ENCODE assay signal across 8 mouse cellular contexts in genomic region chrX:35889800-35890106, GRCm38 (mm10). TPM values are rescaled to one million over a fixed set of nuclear protein-coding genes. Genes with fewer than 3 reads are reported as not detected.
DNase-seq lines count a peak whose midpoint lies in the region; ATAC-seq and TF ChIP-seq lines count a peak whose summit lies in the region.

No protein-coding gene starts in this region.

- H3K27me3 ChIP-seq in heart, embryonic 10.5 days (ENCODE audit: insufficient read depth, poor library complexity, severe bottlenecking): no peaks in the 10 kb centered on the region
- no peaks in the 10 kb centered on the region for H3K27me3 ChIP-seq in spleen, adult 2 months (ENCODE audit: control insufficient read depth, insufficient read depth, low read length)
- no peaks in the 10 kb centered on the region for H3K27me3 ChIP-seq in hindbrain, embryonic 11.5 days (ENCODE audit: control insufficient read depth, insufficient read depth, low read length)

- H3K79me2 ChIP-seq in macrophage (ENCODE audit: inconsistent target): peaks cover 58% of the 10 kb centered on the region

- ATAC-seq in hindbrain, embryonic 11.5 days (ENCODE audit: low FRiP score): peak; percentile 31

- H3K9ac ChIP-seq in hindbrain, embryonic 11.5 days (ENCODE audit: low read depth, low read length): peak overlapping the region; percentile 66

- H3K4me2 ChIP-seq in hindbrain, embryonic 11.5 days (replicated peaks; ENCODE audit: low read depth, low read length): peak overlapping the region; percentile 48

- H3K36me3 ChIP-seq in heart, embryonic 10.5 days: no peaks in the 10 kb centered on the region
- no peaks in the 10 kb centered on the region for H3K36me3 ChIP-seq in spleen, adult 2 months (ENCODE audit: control insufficient read depth, insufficient read depth, low read length)
- no peaks in the 10 kb centered on the region for H3K36me3 ChIP-seq in hindbrain, embryonic 11.5 days (ENCODE audit: control insufficient read depth, insufficient read depth, low read length)
- no peaks in the 10 kb centered on the region for H3K36me3 ChIP-seq in macrophage (ENCODE audit: inconsistent target)

- TF ChIP-seq CTCF in spleen, adult 2 months (IDR thresholded peaks at IDR 0.05; ENCODE audit: extremely low read depth, insufficient read depth, insufficient read length, insufficient replicate concordance): no peak

- H3K9me3 ChIP-seq in heart, embryonic 10.5 days: no peaks in the 10 kb centered on the region
- H3K9me3 ChIP-seq in hindbrain, embryonic 11.5 days (ENCODE audit: control insufficient read depth, low read length): no peaks in the 10 kb centered on the region

- intact Hi-C loops in heart, postnatal 36 days (cut with DNase I): no loop called here

- H3K27ac ChIP-seq in heart, embryonic 10.5 days: no peak overlapping the region
- H3K27ac ChIP-seq in spleen, adult 2 months (ENCODE audit: insufficient read depth, low read length): peak overlapping the region; percentile 96
- H3K27ac ChIP-seq in hindbrain, embryonic 11.5 days (ENCODE audit: low read depth, low read length): no peak overlapping the region
- peak overlapping the region; percentile 44 for H3K27ac ChIP-seq in macrophage

- WGBS in heart, embryonic 10.5 days: 17% methylated on average over 8 of the region's 8 CpGs
- WGBS in spleen, adult 2 months: 16% methylated on average over 8 of the region's 8 CpGs
- WGBS in hindbrain, embryonic 11.5 days: 18% methylated on average over 8 of the region's 8 CpGs
- WGBS in macrophage (ENCODE audit: missing documents): 8% methylated on average over 7 of the region's 8 CpGs

- no peak for TF ChIP-seq POLR2A in spleen, adult 2 months (IDR thresholded peaks at IDR 0.05; ENCODE audit: low read depth, low read length)

- no peak for DNase-seq in heart, embryonic 10.5 days (ENCODE audit: low spot score)
- no peak for DNase-seq in heart, postnatal 36 days
- peak in 1 of 2 experiments; percentile 13 for DNase-seq in spleen, adult 2 months (ENCODE audit: low read depth in 1 of 2, low spot score in 2 of 2)
- DNase-seq in spleen, postnatal 36 days (ENCODE audit: low spot score in 2 of 2): no peak
- no peak for DNase-seq in hindbrain, embryonic 11.5 days (ENCODE audit: low spot score)
- peak; percentile 42 for DNase-seq in thymus, postnatal 25 days
- DNase-seq in yolk sac, embryonic 10.5 days (ENCODE audit: low spot score): no peak

- no peaks in the 10 kb centered on the region for H3K4me1 ChIP-seq in heart, embryonic 10.5 days
- peaks cover 5% of the 10 kb centered on the region; the same call in 1 of the 2 replicates for H3K4me1 ChIP-seq in spleen, adult 2 months (ENCODE audit: control insufficient read depth, insufficient read depth, insufficient read length)
- H3K4me1 ChIP-seq in hindbrain, embryonic 11.5 days (replicated peaks; ENCODE audit: control insufficient read depth, insufficient read depth, low read length): no peaks in the 10 kb centered on the region

- H3K4me3 ChIP-seq in heart, embryonic 10.5 days: peak overlapping the region; percentile 66
- peak overlapping the region; percentile 84 for H3K4me3 ChIP-seq in spleen, adult 2 months (ENCODE audit: extremely low read depth, insufficient read depth, insufficient read length)
- peak overlapping the region; percentile 59 for H3K4me3 ChIP-seq in hindbrain, embryonic 11.5 days (ENCODE audit: low read depth, low read length)
- H3K4me3 ChIP-seq in macrophage (ENCODE audit: inconsistent target): peak overlapping the region; percentile 58

RNA-seq across cellular contexts. Expression of gene Dock11, which starts 1.1 kb away (rescaled TPM):
- 10.0 and 13.1 TPM in 2 replicates for polyA plus RNA-seq in heart, embryonic 10.5 days (2016; fragmentation: Nextera tagmentation; extraction: Ambion mirVana)
- 1 to 10 TPM; 4.9 to 5.1 TPM for total RNA-seq in heart, postnatal 36 days (2021)
- 4.4 and 4.5 TPM in 2 replicates for polyA plus RNA-seq in spleen, adult 2 months (2012; rRNA removed)
- polyA plus RNA-seq in hindbrain, embryonic 11.5 days (2014; fragmentation: Nextera tagmentation; extraction: Ambion mirVana): 25.5 and 29.3 TPM in 2 replicates
- total RNA-seq in macrophage (2018; cell fraction: chromatin; rRNA removed): 100 to 1,000 TPM in 5 of 26 experiments, 10 to 100 TPM in 21; 56.1 to 187 (median 90.7) TPM
- total RNA-seq in macrophage (2018; cell fraction: cytosol; rRNA removed): 10 to 100 TPM; 37.4 to 55.8 (median 44.9) TPM
- 100 to 1,000 TPM in 1 of 26 experiments, 10 to 100 TPM in 25; 45.1 to 131 (median 66.9) TPM for total RNA-seq in macrophage (2018; cell fraction: nucleus; rRNA removed)
- 33.5 to 49.2 TPM (median 37.8 TPM) in 3 replicates for polyA plus RNA-seq in macrophage (2018)

Comparison
In these comparisons a context has a peak if more than half of its experiments do, and no peak if none do; other contexts are left out.
1. H3K27ac ChIP-seq: peak in spleen, adult 2 months (single experiment) and macrophage (single experiment); none in heart, embryonic 10.5 days (single experiment) and hindbrain, embryonic 11.5 days (single experiment).
2. Peak in every context shown above with its lines, with median percentiles within 50 percentile points of each other: H3K4me3 ChIP-seq.